Mouse (Mus musculus): ENCODE results near the gene Etv5. TPM values are rescaled to one million over a fixed set of nuclear protein-coding genes. Genes with fewer than 3 reads are reported as not detected.

Etv5 gene
- total and polyA plus RNA-seq, 2 experiments from 2014 or later, result 17.9 to 38.2 TPM

DNA sequence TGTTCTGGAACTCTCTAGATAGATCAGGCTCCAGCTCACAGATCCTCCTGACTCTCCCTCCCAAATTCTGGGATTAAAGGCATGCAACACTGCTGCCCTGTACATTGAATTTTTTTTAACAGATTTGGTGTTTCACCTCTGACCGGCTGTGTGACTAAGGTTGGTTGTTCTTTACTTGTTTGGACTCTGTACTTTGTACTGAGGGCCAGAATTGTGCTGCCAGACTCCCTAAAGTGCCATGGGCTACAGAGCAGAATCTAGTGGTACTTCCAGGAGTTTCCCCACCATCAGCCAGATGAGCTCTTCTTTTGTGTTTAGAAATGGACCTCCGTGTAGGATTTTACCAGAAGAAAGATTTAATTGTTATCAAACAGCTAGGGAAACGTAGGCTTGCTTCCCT is 103.7 kb downstream of the Etv5 start:
- DNase-seq (ENCODE audit: low spot score) (no peak), ATAC-seq (ENCODE audit: low FRiP score) (no peak)
- no peak overlapping the region for H3K4me2 ChIP-seq (ENCODE audit: low read depth, low read length, poor library complexity, severe bottlenecking)
- no peaks in the 10 kb centered on the region for H3K27me3 ChIP-seq (ENCODE audit: insufficient read depth, low read length)
- H3K27ac ChIP-seq (ENCODE audit: low read depth, low read length), result no peak overlapping the region
- H3K36me3 ChIP-seq (ENCODE audit: insufficient read depth, low read length), result no peaks in the 10 kb centered on the region
- H3K4me3 ChIP-seq (ENCODE audit: low read depth, low read length), result no peak overlapping the region
- H3K4me1 ChIP-seq (ENCODE audit: insufficient read depth, low read length), result no peaks in the 10 kb centered on the region
- H3K9me3 ChIP-seq (ENCODE audit: low read length), result no peaks in the 10 kb centered on the region
- no peak overlapping the region for H3K9ac ChIP-seq (replicated peaks; ENCODE audit: low read length, poor library complexity, severe bottlenecking)
- 72% methylated on average over 3 of the region's 3 CpGs for WGBS
- no peak for TF ChIP-seq CTCF (IDR thresholded peaks at IDR 0.05)

Other genes starting within 250 kb of the Etv5 start
- gene Tra2b, start 173.7 kb downstream of the Etv5 start, total RNA-seq (2014; rRNA removed), result 128 and 170 TPM in 2 replicates
- 179 and 208 TPM in 2 replicates for gene Tra2b, start 173.7 kb downstream of the Etv5 start, polyA plus RNA-seq (2015; fragmentation: Nextera tagmentation; extraction: Ambion mirVana)
- 6.2 and 8.2 TPM in 2 replicates for gene Dgkg, start 217.5 kb upstream of the Etv5 start, total RNA-seq (2014; rRNA removed)
- gene Dgkg, start 217.5 kb upstream of the Etv5 start, polyA plus RNA-seq (2015; fragmentation: Nextera tagmentation; extraction: Ambion mirVana), result 5.4 and 5.5 TPM in 2 replicates

Measured in midbrain, postnatal 0 days (tissue).